Mouse (Mus musculus) limb, embryonic 15.5 days (tissue): ENCODE results near the gene Gm5799. TPM values are rescaled to one million over a fixed set of nuclear protein-coding genes. Genes with fewer than 3 reads are reported as not detected.
"Not testable (repeated sequence)": the region's sequence is repeated elsewhere in the genome, so short reads cannot be mapped to it uniquely, and the experiment has no call there.

Experiments
- ATAC-seq: fragments of 200-750 bp; cut with Nextera tagmentation; 2 replicates; pipeline ENCODE4 v1.8.0; 2017; ENCODE audit warnings: low read depth, moderate TSS enrichment; ENCODE audit not compliant: insufficient number of reproducible peaks, low FRiP score, low TSS enrichment
- H3K27ac ChIP-seq: fragments of 300-500 bp; sonication (generic); 2 replicates; pipeline ENCODE4 v1.5.1; 2015; ENCODE audit warnings: moderate library complexity, mild to moderate bottlenecking, inconsistent platforms
- H3K27me3 ChIP-seq: fragments of 300-500 bp; sonication (generic); 2 replicates; pipeline ENCODE4 v1.6.1; 2015; ENCODE audit warnings: inconsistent platforms
- H3K36me3 ChIP-seq: fragments of 300-500 bp; sonication (generic); 2 replicates; pipeline ENCODE4 v1.6.1; 2015; ENCODE audit warnings: inconsistent platforms
- H3K4me1 ChIP-seq: fragments of 300-500 bp; sonication (generic); 2 replicates; pipeline ENCODE4 v1.6.1; 2015; ENCODE audit warnings: inconsistent platforms
- H3K4me2 ChIP-seq: fragments of 300-500 bp; sonication (generic); 2 replicates; pipeline ENCODE4 v1.6.1; 2015; ENCODE audit warnings: mild to moderate bottlenecking, inconsistent platforms
- H3K4me3 ChIP-seq: fragments of 300-500 bp; sonication (generic); 2 replicates; pipeline ENCODE4 v1.5.1; 2015; ENCODE audit warnings: mild to moderate bottlenecking, inconsistent platforms
- H3K9ac ChIP-seq: fragments of 300-500 bp; sonication (generic); 2 replicates; pipeline ENCODE4 v1.6.1; 2015; ENCODE audit warnings: inconsistent platforms
- H3K9me3 ChIP-seq: fragments of 300-500 bp; sonication (generic); 2 replicates; pipeline ENCODE4 v1.6.1; 2016; ENCODE audit warnings: inconsistent platforms
- WGBS: fragments of 180-500 bp; shearing (Covaris S2); methylation state at CpG from one replicate; pipeline ENCODE4 v1.1.7; 2015; 5-methylcytosine and 5-hydroxymethylcytosine counted together
- polyA plus RNA-seq: library from polyadenylated mRNA; unstranded; fragments of >200 nt; fragmentation: Nextera tagmentation; extraction: Ambion mirVana; gene quantifications from 2 replicates; pipeline ENCODE4 v1.2.1, GENCODE M21; 2015

The Gm5799 gene
- polyA plus RNA-seq, result not detected in 2 replicates

DNA sequence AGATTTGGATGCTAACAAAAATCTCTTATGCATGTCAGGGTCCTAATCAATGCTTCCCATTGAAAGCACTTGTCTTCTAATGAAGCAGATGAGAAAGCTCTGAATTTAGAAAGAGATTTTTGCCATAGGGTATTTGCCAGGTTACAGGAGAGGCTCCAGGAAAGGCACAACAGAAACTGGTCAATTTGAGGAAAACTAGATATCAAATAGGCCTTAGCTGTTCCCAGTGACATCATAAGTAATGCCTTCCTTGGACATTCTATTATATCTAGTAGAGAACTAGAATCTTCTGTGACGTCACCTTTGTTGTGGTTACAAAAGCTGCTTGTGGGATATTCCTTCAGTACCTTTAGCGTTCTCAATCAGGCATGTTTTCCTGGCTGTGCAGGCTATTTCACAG lies at the start of gene Gm5799:
Gene Gm5799 (plus strand): TSS at position 301 of the 400 bp plus-strand sequence.
- ATAC-seq, H3K27ac ChIP-seq, H3K27me3 ChIP-seq, H3K4me1 ChIP-seq, H3K36me3 ChIP-seq, H3K4me2 ChIP-seq, H3K4me3 ChIP-seq, H3K9ac ChIP-seq, H3K9me3 ChIP-seq: not testable (repeated sequence)
- WGBS, result 88% methylated on average over 2 of the region's 2 CpGs

DNA sequence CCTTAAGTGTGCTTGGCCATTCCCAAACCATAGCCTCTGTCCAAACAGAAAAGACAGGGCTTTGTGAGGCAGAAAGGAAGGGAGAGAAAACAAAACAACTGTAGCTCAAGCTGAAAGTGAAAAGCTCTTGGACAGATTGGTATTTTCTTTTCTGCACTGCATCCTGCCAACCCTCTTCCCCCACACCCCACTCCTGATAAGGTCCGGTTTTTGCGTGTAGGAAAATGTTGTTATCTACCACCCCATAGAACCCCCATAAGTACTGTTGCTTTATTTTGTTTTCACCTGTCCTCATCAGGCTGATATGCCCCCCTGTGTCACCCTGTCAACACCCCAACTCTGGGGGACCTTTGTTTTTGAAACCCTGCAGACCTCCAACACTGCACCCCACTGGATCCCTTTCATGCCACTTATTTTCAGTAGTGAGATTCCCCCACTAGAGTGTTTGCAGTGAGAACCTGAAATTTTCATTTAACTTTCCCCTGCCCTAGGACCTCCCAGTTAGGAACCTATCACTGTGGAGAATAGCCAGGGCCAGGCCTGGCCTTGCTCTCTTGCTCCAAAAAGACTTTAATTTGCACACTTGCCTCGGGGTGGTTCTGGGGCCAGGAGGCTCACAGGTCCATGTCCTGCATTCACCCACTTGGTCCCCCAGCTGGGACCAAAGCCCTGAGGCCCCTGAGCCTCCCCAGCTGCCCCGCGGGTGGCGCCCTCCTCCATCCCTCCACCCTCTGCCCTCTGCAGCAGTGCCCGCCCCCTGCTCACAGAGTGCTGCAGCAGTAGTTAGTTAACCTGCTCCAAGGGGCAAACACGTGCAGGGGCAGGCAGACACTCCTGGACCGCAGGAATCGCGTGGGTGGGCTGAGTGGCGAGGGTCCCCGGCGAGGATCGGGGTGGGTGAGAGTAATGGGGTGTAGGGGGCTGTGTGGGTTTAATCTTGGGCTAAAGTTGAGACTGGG lies 12.0 kb upstream of the Gm5799 start:
- not testable (repeated sequence) for H3K4me1 ChIP-seq, H3K9me3 ChIP-seq, H3K36me3 ChIP-seq, H3K9ac ChIP-seq, ATAC-seq, H3K27ac ChIP-seq, H3K27me3 ChIP-seq, H3K4me3 ChIP-seq, H3K4me2 ChIP-seq
- WGBS, result 45% methylated on average over 14 of the region's 15 CpGs

DNA sequence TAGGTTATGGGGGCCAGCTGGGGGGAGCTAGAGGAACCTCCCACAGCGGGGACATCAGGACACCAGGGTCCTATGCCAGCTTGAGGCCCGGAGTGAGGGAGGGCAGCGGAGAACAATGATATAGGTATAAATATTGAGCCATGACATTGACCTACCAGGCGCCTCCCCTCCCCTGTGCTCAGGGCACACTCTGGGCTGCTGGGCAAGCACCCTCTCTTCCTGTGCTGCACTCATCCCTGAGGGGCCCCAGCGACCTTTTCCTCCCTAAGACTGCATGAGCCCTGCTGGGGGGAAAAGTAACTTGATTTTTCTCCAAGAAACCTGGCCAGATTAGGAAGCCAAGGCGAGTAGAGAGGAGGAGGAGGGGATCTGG lies 11.4 kb upstream of the Gm5799 start:
- H3K9ac ChIP-seq, H3K27me3 ChIP-seq, ATAC-seq, H3K36me3 ChIP-seq, H3K4me2 ChIP-seq, H3K27ac ChIP-seq, H3K4me3 ChIP-seq, H3K4me1 ChIP-seq, H3K9me3 ChIP-seq: not testable (repeated sequence)
- no CpG with 5 or more reads among the region's 6 CpGs for WGBS

DNA sequence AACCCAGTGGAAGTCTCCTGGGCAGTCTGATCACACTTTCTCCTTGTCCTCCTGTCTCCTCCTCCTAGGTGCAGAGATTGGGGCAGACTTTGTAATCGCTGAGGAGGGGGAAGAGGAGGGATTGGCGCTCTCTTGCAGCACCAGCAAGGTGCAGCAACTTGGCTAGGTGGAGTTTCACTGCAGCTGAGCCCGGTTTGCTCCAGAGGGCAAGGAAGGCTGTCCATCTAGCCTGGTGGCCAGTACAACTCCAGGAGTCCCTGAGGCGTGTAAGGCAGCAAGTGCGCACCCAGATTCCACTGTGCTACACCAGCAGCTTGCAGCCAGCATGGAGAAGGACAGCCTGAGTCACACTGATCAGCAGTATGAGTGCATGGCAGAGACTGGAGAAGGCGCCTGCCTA lies 11.0 kb upstream of the Gm5799 start:
- H3K9ac ChIP-seq, H3K36me3 ChIP-seq, H3K4me2 ChIP-seq, H3K4me1 ChIP-seq, ATAC-seq, H3K4me3 ChIP-seq, H3K27me3 ChIP-seq, H3K27ac ChIP-seq, H3K9me3 ChIP-seq: not testable (repeated sequence)
- 64% methylated on average over 5 of the region's 6 CpGs for WGBS

DNA sequence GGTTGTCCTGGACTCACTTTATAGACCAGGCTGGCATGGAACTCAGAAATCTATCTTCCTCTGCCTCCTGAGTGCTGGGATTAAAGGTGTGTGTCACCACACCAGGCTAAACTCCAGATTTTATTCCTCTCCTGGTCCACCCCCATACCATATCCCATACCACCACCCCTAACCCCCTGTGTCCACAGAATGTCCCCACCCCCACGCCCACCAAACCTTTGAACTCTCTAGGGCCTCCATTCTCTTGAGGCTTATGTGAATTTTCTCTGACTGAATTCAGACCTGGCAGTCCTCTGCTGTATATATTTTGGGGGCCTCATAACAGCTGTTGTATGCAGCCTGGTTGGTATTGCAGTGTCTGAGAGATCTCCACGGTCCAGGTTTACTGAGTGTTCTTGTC lies 5.2 kb upstream of the Gm5799 start:
- not testable (repeated sequence) for H3K4me3 ChIP-seq, ATAC-seq, H3K27ac ChIP-seq, H3K4me2 ChIP-seq, H3K36me3 ChIP-seq, H3K4me1 ChIP-seq, H3K27me3 ChIP-seq, H3K9ac ChIP-seq, H3K9me3 ChIP-seq
- 67% methylated on average over 2 of the region's 2 CpGs for WGBS

DNA sequence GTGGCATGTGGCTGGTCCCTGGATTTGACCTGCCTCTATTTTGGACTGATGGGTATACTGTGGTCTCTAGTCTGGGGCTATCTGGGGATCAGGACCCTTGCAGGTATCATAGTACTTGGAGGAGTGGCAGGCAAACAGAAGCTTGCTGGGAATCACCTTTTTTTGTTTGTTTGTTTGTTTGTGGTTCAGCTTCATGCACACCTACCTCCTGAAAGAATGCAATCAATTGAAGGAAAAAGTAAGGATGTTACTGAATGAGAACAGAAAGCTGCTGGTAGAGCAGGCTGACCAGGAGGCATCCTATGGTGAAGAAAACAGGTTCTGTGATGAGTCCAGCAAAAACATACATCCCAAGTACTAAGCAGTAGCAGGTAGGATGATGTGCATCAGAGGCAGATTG lies 2.9 kb downstream of the Gm5799 start:
- H3K4me1 ChIP-seq, ATAC-seq, H3K9me3 ChIP-seq, H3K4me2 ChIP-seq, H3K27ac ChIP-seq, H3K9ac ChIP-seq, H3K36me3 ChIP-seq, H3K27me3 ChIP-seq, H3K4me3 ChIP-seq: not testable (repeated sequence)

DNA sequence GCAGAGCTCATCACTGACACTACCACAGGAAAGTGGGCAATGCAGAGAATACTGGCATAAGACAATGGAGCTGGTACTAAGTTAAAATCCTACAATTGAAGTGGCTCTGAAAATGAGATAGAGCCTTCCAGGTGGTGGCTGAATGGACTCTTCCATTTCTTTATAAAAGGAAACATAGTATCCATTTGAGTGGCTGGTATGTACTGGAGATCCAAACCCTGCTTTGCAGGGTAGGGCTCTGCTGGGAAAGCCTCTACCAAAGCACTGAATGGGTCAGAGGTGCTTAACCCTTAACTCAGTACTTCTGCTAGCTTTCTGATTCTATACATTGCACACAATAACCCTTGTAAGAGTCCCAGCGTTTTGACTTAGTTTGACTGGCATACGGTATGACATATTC lies 8.9 kb downstream of the Gm5799 start:
- ATAC-seq, H3K9ac ChIP-seq, H3K9me3 ChIP-seq, H3K36me3 ChIP-seq, H3K27ac ChIP-seq, H3K4me2 ChIP-seq, H3K4me3 ChIP-seq, H3K4me1 ChIP-seq, H3K27me3 ChIP-seq: not testable (repeated sequence)
- 85% methylated on average over 2 of the region's 2 CpGs for WGBS

DNA sequence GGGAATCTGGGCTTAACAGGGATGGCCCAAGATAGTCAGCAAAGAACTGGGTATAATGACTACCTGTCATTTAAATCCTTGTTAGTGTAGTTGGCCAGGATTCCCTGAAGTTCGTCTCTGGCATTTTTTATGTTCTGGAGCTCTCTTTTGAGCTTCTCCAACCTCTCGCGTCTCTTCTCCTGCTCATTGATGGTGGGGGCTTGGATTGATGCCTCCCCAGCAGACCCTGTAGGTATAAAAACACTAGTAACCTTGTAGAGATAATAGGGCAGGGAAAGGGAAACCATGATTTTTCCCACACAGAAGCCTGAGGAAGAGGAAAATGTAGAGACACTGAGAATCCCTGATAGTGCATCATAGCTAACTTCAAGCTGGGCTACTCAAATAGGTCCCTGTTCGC lies 34.6 kb downstream of the Gm5799 start:
- H3K27ac ChIP-seq, H3K9me3 ChIP-seq, ATAC-seq, H3K4me2 ChIP-seq, H3K27me3 ChIP-seq, H3K4me3 ChIP-seq, H3K4me1 ChIP-seq, H3K36me3 ChIP-seq, H3K9ac ChIP-seq: not testable (repeated sequence)
- WGBS, result 74% methylated on average over 4 of the region's 4 CpGs

DNA sequence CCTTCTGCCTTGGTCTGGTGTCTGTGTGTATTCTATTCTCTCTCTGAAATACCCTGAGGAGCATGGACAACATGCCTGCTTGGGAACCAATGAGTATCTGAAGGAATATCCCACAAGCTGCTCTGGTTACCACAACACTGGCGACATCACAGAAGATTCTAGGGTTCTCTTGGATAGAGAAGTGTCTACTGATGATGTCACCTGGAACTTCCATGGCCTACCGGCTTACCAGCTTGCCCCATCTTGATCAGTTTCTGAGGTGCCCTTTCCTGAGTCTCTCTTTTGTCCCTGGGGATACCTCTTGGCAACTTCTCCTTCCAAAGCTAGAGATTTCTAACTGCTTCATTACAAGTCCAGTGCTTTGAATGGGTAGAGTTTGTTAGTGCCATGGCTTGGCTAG lies 35.7 kb downstream of the Gm5799 start, which contains the start of gene Gm17654:
Gene Gm17654 (minus strand): TSS at position 101 of the 400 bp plus-strand sequence.
- not testable (repeated sequence) for H3K9me3 ChIP-seq, H3K27ac ChIP-seq, H3K27me3 ChIP-seq, H3K4me3 ChIP-seq, H3K4me1 ChIP-seq, H3K9ac ChIP-seq, H3K4me2 ChIP-seq, ATAC-seq, H3K36me3 ChIP-seq
- 86% methylated on average over 1 of the region's 2 CpGs for WGBS

Other genes with a start within 250 kb of the Gm5799 start
- gene Gm8127, start 249.7 kb upstream of the Gm5799 start, polyA plus RNA-seq, result not detected in 2 replicates
- not detected in 2 replicates for gene 1700001F09Rik, start 195.8 kb upstream of the Gm5799 start, polyA plus RNA-seq
- not detected in 2 replicates for gene Gm8138, start 127.2 kb upstream of the Gm5799 start, polyA plus RNA-seq
- not detected in 2 replicates for gene Gm17654, start 35.6 kb downstream of the Gm5799 start, polyA plus RNA-seq
- not detected in 2 replicates for gene Gm10375, start 64.4 kb downstream of the Gm5799 start, polyA plus RNA-seq
- gene Gm8165, start 133.6 kb downstream of the Gm5799 start, polyA plus RNA-seq, result not detected in 2 replicates
- 0.73 and 1.0 TPM in 2 replicates for gene Gm7324, start 154.3 kb downstream of the Gm5799 start, polyA plus RNA-seq
- gene Gm16506, start 183.9 kb downstream of the Gm5799 start, polyA plus RNA-seq, result not detected in 2 replicates
- gene Gm6526, start 204.3 kb downstream of the Gm5799 start, polyA plus RNA-seq, result not detected in 2 replicates
- not detected in 2 replicates for gene Gm8180, start 241.2 kb downstream of the Gm5799 start, polyA plus RNA-seq